Mouse (Mus musculus) heart, postnatal 0 days (tissue): ENCODE measurements around the gene Slc30a1.

Experiments used
- CTCF ChIP-seq: IDR thresholded peaks from 2 replicates; pipeline ENCODE4 v1.5.1; 2016; ENCODE audit warnings: antibody characterized with exemption, control low read depth, low read depth
- EP300 ChIP-seq: IDR thresholded peaks from 2 replicates; pipeline ENCODE4 v1.6.1; 2016; ENCODE audit warnings: antibody characterized with exemption, low read depth

DNA sequence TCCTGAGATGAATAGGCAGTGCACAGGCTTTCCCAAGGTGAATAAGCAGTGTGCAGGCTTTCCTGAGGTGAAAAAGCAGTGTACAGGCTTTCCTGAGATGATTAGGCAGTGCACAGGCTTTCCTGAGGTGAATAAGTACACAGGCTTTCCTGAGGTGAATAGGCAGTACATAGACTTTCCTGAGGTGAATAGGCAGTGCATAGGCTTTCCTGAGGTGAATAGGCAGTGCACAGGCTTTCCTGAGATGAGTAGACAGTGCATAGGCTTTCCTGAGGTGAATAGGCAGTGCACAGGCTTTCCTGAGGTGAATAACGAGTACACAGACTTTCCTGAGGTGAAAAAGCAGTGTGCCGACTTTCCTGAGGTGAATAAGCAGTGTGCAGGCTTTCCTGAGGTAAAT, 54.4 kb downstream of the Slc30a1 start:
- TF ChIP-seq CTCF (no peak), EP300 (no peak)
